Mouse (Mus musculus): ENCODE measurements around the gene Socs7. TPM values are rescaled to one million over a fixed set of nuclear protein-coding genes. Genes with fewer than 3 reads are reported as not detected.
"Not testable (repeated sequence)": the region's sequence is repeated elsewhere in the genome, so short reads cannot be mapped to it uniquely, and the experiment has no call there.

The Socs7 gene
- total RNA-seq (2021) = 10 to 100 TPM; 21.1 to 22.2 TPM
- long read RNA-seq, experiment 1, partial matches to known transcripts = 1 of 9 reads
- long read RNA-seq, experiment 1, other reads (novel, unspliced or antisense) = 8 of 9 reads
- long read RNA-seq, experiment 2, partial matches to known transcripts = 18 of 22 reads
- long read RNA-seq, experiment 2, other reads (novel, unspliced or antisense) = 4 of 22 reads

DNA sequence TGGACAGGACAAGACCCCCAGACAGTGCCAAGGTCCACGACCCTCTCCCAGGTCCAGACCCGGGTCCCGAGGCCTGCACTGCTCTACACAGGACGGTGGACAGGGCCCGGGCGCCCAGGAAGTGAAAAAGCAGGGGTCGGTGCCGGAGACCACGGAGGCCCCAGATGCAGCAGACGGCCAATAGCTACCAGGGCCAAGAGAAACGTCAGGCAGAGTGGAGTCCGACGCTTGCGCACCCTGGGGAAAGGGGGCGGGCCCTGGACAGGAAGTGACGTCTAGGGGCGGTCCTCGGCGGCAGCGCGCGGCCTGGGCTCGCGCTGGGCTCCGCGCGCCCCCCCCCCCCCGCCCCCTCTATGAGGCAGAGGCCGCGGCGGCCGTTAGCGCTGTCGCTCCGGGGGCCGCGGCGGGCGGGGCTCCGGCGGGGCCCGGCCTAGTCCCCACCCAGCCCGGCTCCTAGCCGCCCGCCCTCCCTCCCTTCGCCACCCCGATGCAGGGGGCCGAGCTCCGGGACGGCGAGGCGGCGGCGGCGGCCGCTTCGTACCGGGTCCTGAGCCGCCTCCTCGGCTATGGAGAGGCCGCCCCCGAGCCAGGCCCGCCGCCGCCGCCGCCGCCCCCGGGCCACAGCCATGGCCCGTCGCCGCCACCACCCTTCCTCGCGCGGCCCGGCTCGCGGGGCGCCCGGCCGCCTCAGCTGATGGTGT, at the start of gene Socs7:
Gene Socs7, plus strand, starts transcription at position 604 of the 701 bp plus-strand sequence.
- peak; percentile 94 to 96 for DNase-seq (ENCODE audit: low spot score in 2 of 2)

DNA sequence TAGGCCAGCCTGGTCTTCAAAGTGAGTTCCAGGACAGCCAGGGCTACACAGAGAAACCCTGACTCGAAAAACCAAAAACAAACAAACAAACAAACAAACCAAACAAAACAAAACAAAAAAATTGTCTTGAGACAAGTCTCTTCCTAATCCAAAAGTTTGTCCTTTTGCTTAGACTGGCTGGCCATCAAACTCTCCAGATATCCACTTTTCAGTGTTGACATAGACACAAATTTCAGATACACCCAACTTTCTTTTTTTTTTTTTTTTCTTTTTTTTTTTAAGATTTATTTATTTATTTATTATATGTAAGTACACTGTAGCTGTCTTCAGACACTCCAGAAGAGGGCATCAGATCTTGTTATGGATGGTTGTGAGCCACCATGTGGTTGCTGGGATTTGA, 49.5 kb upstream of the Socs7 start:
- not testable (repeated sequence) for DNase-seq (ENCODE audit: low spot score in 2 of 2)

DNA sequence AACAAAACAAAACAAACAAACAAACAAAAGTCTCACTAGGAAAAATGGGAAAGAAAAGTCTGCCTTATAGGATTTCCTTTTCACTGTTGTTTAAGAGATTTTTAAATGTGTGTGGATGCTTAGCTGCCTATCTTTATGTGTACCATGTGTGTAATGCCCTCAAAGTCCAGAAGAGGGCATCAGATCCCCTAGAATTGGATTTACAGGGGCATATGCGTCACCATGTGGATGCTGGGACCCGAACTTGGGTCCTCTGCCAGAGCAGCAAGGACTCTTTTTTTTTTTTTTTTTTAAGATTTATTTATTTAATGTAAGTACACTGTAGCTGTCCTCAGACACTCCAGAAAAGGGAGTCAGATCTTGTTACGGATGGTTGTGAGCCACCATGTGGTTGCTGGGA, 48.2 kb upstream of the Socs7 start:
- DNase-seq (ENCODE audit: low spot score in 2 of 2) = no peak

GRCm38 (mm10) chr11:97314751-97315503, 47.4 kb upstream of the Socs7 start:
- no peak for DNase-seq (ENCODE audit: low spot score in 2 of 2)

DNA sequence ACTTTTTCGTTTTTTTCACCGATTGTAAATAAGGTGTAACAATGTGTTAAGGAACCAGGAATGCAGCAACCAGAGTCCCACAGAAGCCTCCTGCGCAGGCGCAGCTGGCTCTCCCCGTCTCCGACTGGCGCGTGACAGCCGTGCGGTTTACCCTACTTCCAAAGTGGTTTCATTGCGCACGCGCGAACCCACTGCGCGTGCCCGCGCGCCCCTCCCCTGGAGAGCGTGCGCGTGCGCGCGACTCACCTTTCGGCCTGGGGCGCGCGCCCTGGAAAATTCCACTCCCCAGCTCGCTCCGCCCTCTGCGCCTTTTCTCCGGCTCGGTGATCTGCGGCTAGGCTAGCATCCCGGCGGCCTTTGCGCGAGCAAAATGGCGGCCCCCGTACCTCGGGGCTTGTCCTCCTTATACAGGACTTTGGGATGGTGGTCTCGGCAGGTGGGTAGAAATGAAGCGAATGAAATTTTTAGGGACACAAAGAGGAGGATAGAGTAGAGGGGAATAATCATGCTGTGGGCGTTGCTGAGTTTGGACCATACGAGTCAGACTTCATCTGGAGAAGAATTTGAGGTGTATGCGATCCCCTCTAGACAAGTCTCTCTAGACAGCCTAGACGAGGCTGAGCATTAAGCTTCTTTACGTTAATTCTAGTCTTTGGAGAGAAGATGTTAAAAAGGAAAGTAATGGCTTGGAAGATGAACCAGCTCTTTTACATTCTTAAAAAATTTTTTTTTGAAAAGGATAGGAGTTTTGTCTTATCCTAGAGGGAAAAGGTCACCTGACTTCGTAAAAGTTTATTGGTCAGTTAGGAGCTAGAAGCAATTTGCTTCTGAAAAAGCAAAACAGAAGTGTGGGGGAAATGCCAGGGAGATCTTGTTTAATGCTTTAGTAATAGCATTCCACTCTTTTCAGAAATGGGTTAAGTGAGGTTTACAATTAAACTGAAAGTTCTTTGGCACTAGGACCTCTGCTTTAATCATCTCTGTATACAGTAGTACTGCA, 46.5 kb upstream of the Socs7 start, which contains the start of gene Mrpl45:
Gene Mrpl45, plus strand, starts transcription at position 213 of the 1,000 bp plus-strand sequence.
- peak; percentile 99 to 100 for DNase-seq (ENCODE audit: low spot score in 2 of 2)

GRCm38 (mm10) chr11:97321197-97321596, 41.2 kb upstream of the Socs7 start:
- DNase-seq (ENCODE audit: low spot score in 2 of 2) = no peak

DNA sequence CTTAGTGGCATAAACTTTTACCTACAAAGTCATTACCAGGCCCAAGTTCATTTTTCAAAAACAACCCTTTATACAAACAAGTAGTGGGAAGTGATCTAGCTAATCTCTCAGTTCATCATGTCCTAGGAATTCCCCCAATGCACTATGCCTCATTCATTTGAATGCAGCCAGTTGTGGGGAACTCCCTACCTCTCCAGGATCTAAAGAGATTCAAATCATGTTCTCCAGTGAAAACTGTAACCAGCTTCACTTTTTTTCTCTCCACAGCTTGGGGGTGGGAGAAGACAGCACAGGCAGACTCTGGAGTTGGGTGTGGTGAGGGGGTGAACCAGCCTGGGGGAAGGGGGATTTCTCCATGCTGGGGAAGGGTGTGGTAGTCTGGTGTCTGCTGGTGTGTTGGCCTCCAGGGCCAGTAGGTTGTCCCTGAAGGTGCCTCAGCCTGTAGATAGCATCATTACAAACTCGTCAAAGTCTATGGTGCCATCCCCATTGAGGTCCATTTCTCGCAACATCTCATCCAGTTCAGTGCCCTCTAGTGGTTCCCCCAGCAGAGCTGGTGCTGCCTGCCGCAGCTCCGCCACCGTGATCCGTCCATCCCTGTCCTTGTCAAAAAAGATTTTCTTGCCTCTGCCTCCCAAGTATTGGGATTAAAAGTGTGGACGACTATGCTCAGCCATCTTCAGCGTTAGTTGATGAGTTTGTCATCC, 40.3 kb upstream of the Socs7 start:
- not testable (repeated sequence) for DNase-seq (ENCODE audit: low spot score in 2 of 2)

- DNase-seq (ENCODE audit: low spot score in 2 of 2) = no peak
These were observed 37.1 kb upstream of the Socs7 start for GRCm38 (mm10) chr11:97325224-97325623.

GRCm38 (mm10) chr11:97328148-97328547, 34.2 kb upstream of the Socs7 start:
- peak; percentile 48 to 64 for DNase-seq (ENCODE audit: low spot score in 2 of 2)

GRCm38 (mm10) chr11:97330315-97330714, 32.0 kb upstream of the Socs7 start:
- no peak for DNase-seq (ENCODE audit: low spot score in 2 of 2)

DNA sequence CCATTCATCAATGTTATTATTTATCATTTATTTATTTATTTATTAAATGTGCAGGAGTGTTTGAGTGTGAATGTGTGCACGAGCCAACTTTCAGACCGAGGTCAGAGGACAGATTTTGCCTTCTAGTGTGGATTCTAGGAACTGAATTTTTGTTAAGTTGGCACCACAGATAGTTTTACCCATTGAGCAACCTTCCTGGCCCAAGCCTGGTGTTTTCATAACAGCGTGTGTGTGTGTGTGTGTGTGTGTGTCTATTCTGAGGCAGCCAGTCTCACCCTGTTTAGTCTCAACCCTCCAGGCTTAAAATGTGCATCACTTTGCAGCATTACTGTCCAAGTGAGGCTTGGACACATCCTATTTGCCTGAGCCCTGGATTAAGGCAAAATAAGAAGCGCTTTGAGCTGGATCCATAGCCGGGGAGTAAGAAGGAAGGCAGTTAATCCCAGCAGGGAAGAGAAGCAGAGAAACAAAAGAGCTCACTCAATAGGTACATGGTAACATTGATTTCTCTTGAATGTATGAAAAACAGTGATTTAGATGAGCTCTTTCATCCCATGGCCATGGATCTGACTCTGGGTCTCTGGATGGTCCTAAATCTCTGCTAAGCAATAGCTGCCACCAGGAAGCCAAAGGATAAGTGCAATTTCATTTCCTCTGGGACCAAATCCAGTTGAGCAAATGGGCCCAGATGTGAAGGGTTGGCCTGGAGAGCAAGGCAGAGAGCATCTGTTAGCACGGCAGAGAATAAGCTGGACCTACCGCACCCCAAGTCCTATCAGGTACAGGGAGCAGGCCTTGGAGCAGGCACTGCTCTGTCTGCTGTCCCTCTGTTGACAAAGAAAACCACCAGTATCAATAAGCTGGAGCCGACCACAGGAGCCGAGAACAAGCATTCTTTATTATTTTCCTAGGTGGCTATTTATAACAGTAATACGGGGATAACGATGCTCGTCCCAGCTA, 30.8 kb upstream of the Socs7 start:
- no peak for DNase-seq (ENCODE audit: low spot score in 2 of 2)

- no peak for DNase-seq (ENCODE audit: low spot score in 2 of 2)
These were observed 29.3 kb upstream of the Socs7 start for GRCm38 (mm10) chr11:97333044-97333443.

- DNase-seq (ENCODE audit: low spot score in 2 of 2) = no peak
These were observed 28.5 kb upstream of the Socs7 start for GRCm38 (mm10) chr11:97333896-97334295.

DNA sequence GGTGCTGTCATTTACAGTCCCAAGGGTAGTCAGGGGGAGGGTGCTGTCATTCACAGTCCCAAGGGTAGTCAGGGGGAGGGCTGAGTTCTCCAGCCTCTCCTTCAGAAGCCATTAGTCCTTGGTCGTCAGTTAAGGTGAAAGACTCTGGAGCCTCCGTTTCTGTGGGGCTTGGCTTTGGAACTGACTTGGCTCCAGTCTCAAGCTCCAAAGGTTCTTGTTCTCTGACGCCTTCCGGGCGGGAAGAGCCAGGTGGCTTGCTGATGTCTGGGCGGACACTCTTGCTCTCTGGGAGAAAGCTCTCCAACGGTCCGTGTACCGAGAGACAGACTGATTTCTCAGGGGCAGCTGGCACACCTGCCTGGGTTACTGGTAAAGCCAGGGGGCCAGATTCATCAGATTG, 28.0 kb upstream of the Socs7 start:
- no peak for DNase-seq (ENCODE audit: low spot score in 2 of 2)

DNA sequence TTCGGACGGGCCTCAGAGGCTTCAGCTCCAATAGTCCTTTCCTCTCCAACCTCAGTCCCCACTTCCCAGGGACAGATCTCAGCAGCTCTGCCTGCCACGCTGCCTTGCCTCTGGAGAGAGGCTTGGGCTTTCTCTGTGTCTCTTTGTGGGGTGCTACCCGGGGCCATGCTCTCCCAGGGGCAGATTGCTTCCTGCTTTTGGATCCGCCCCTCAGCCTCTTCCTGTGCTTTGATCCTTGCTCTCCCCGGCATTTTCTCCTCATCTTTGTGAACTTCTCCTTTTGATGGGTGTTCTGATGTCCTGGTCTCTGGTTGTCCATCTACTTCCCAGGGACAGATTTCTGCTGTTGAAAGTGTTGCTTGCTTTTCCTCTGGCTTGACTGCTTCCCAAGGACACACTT, 26.1 kb upstream of the Socs7 start:
- DNase-seq (ENCODE audit: low spot score in 2 of 2) = no peak

DNA sequence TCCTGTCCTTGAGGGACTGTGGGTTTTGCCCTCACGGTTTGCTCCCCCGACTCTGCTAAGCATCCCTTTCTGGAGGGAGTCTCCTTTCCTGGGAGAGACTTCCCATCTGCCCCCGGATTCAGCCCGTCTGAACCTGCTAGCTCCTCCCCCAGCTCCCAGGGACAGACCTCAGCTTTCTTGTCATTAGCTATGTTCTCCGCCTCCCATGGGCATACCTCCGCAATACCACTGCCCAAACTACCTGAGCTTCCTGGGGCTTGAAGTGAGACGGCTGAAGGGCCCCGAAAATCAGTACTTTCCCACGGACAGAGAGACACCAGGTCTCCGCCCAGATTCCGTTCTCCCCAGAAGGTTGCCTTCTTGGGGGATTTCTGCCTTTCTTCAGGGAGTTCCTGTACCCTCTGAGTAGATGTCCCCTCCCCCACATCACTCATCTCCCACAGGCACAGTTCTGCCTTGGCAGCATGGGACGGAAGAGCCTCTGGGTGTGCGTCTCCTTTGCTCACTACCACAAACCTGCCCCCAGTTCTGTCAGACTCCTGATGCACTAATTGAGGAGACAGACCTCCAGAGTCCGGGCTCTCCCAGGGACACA, 25.5 kb upstream of the Socs7 start:
- DNase-seq (ENCODE audit: low spot score in 2 of 2) = no peak

DNA sequence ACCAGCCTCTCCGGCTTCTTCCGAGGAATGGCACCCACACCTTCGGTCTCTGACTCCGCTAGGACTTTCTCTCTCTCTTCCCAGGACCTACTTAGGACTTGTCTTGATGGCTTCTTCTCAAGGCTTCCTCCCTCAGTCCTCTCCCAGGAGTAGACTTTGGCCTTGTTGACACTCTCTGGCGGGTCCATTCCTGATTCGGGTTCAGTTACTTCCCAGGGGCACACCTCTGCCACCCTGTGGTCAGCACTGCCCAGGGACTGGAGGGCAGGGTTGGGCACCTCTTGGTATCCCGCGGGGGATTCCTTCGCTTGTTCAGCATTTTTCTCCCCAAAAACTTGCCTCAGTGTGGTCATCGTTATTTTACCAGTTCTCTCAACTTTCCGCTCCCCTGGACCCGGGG, 25.0 kb upstream of the Socs7 start:
- no peak for DNase-seq (ENCODE audit: low spot score in 2 of 2)

GRCm38 (mm10) chr11:97338302-97338976, 23.9 kb upstream of the Socs7 start:
- DNase-seq (ENCODE audit: low spot score in 2 of 2) = no peak

Data from adrenal gland, adult 18-20 months (tissue).